ENCODE assay signal across 13 mouse cellular contexts in genomic region chr8:79828763-79829542, GRCm38 (mm10).
DNase-seq lines count a peak whose midpoint lies in the region; ATAC-seq and TF ChIP-seq lines count a peak whose summit lies in the region.
"Had no signal": no experiment of that assay in that cellular context is flagged by ENCODE, and none has a peak within 500 bp of the region (broad histone marks: within the 10 kb centered on the region; RNA-seq: fewer than 3 reads in every experiment).

No protein-coding gene starts in this region.

- 39% methylated on average over 8 of the region's 8 CpGs for WGBS in neural tube, embryonic 11.5 days
- 9% methylated on average over 8 of the region's 8 CpGs for WGBS in forebrain, embryonic 12.5 days
- WGBS in midbrain, embryonic 10.5 days = 16% methylated on average over 8 of the region's 8 CpGs
- WGBS in thymus, adult 2 months = 73% methylated on average over 8 of the region's 8 CpGs

- no peak overlapping the region for H3K9ac ChIP-seq in neural tube, embryonic 11.5 days (ENCODE audit: low read length)
- H3K9ac ChIP-seq in forebrain, embryonic 12.5 days = 0 out of 2 replicates have a peak overlapping the region, but pooled peaks have one; percentile 12
- H3K9ac ChIP-seq: liver, embryonic 14.5 days had no signal

- H3K4me3 ChIP-seq in neural tube, embryonic 11.5 days (ENCODE audit: low read depth, low read length) = no peak overlapping the region
- peak overlapping the region; percentile 13; the same call in 1 of the 2 replicates for H3K4me3 ChIP-seq in forebrain, embryonic 12.5 days (replicated peaks)
- peak overlapping the region; percentile 42 for H3K4me3 ChIP-seq in midbrain, embryonic 10.5 days
- no peak overlapping the region for H3K4me3 ChIP-seq in thymus, adult 2 months (ENCODE audit: control insufficient read depth, insufficient read depth, low read length)
- H3K4me3 ChIP-seq: erythroblast, embryonic 14.5 days had no signal

- H3K4me1 ChIP-seq in neural tube, embryonic 11.5 days (ENCODE audit: control insufficient read depth, insufficient read depth, low read length) = no peaks in the 10 kb centered on the region
- H3K4me1 ChIP-seq in forebrain, embryonic 12.5 days = peaks cover 12% of the 10 kb centered on the region
- peaks cover 26% of the 10 kb centered on the region for H3K4me1 ChIP-seq in midbrain, embryonic 10.5 days
- no peaks in the 10 kb centered on the region for H3K4me1 ChIP-seq in thymus, adult 2 months (replicated peaks; ENCODE audit: control insufficient read depth, insufficient read depth, low read length)

- TF ChIP-seq CTCF in thymus, adult 2 months (IDR thresholded peaks at IDR 0.05; ENCODE audit: borderline replicate concordance, control insufficient read depth, extremely low read depth, insufficient read depth, low read length, poor library complexity) = no peak

- H3K27ac ChIP-seq in neural tube, embryonic 11.5 days (ENCODE audit: low read depth, low read length) = no peak overlapping the region
- peak overlapping the region; percentile 54 for H3K27ac ChIP-seq in forebrain, embryonic 12.5 days
- peak overlapping the region; percentile 79 for H3K27ac ChIP-seq in midbrain, embryonic 10.5 days (replicated peaks)
- no peak overlapping the region for H3K27ac ChIP-seq in thymus, adult 2 months (ENCODE audit: control insufficient read depth, insufficient read depth, low read length)
- H3K27ac ChIP-seq: liver, embryonic 14.5 days had no signal

- TF ChIP-seq POLR2A in thymus, adult 2 months (IDR thresholded peaks at IDR 0.05; ENCODE audit: control insufficient read depth, extremely low read depth, insufficient read depth, low read length, poor library complexity) = no peak

- ATAC-seq in neural tube, embryonic 11.5 days (ENCODE audit: insufficient read depth, low FRiP score, low TSS enrichment) = peak; percentile 33; the same call in 1 of the 2 replicates
- peak; percentile 78 for ATAC-seq in forebrain, embryonic 12.5 days (ENCODE audit: low FRiP score)

- DNase-seq in neural tube, embryonic 11.5 days (ENCODE audit: low spot score) = no peak
- DNase-seq in neural tube, embryonic 10.5 days (ENCODE audit: extremely low spot score, low spot score) = no peak
- DNase-seq in midbrain, embryonic 10.5 days (ENCODE audit: low spot score) = peak; percentile 73
- no peak for DNase-seq in adipocyte (ENCODE audit: low spot score)
- no peak for DNase-seq in thymus, adult 2 months
- no peak for DNase-seq in ovary, postnatal 10 days (ENCODE audit: low spot score)
- DNase-seq: adrenal gland, adult 2 months; cerebellum, adult 11-12 months; kidney, postnatal 4 days; thymus, postnatal 4 days had no signal

- H3K36me3 ChIP-seq in neural tube, embryonic 11.5 days (ENCODE audit: control insufficient read depth, insufficient read depth, low read length) = no peaks in the 10 kb centered on the region
- H3K36me3 ChIP-seq in forebrain, embryonic 12.5 days (replicated peaks) = no peaks in the 10 kb centered on the region
- no peaks in the 10 kb centered on the region for H3K36me3 ChIP-seq in midbrain, embryonic 10.5 days
- H3K36me3 ChIP-seq in thymus, adult 2 months (ENCODE audit: control insufficient read depth, insufficient read depth, low read length) = no peaks in the 10 kb centered on the region

- no peaks in the 10 kb centered on the region for H3K9me3 ChIP-seq in neural tube, embryonic 11.5 days (ENCODE audit: control insufficient read depth, low read length)
- H3K9me3 ChIP-seq in forebrain, embryonic 12.5 days = no peaks in the 10 kb centered on the region
- H3K9me3 ChIP-seq in midbrain, embryonic 10.5 days (replicated peaks) = no peaks in the 10 kb centered on the region

- no peaks in the 10 kb centered on the region for H3K27me3 ChIP-seq in neural tube, embryonic 11.5 days (ENCODE audit: control insufficient read depth, insufficient read depth, low read length)
- H3K27me3 ChIP-seq in forebrain, embryonic 12.5 days = no peaks in the 10 kb centered on the region
- H3K27me3 ChIP-seq in midbrain, embryonic 10.5 days (ENCODE audit: low read depth, poor library complexity, severe bottlenecking) = peaks cover 77% of the 10 kb centered on the region
- no peaks in the 10 kb centered on the region for H3K27me3 ChIP-seq in thymus, adult 2 months (ENCODE audit: control insufficient read depth, insufficient read depth, low read length)

- peak overlapping the region; percentile 7; the same call in 1 of the 2 replicates for H3K4me2 ChIP-seq in neural tube, embryonic 11.5 days (ENCODE audit: low read depth)
- H3K4me2 ChIP-seq in forebrain, embryonic 12.5 days = peak overlapping the region; percentile 45

Comparison
In these comparisons a context has a peak if more than half of its experiments do, and no peak if none do; other contexts are left out.
1. H3K27ac ChIP-seq: peak in forebrain, embryonic 12.5 days (single experiment) and midbrain, embryonic 10.5 days (single experiment); none in neural tube, embryonic 11.5 days (single experiment) and thymus, adult 2 months (single experiment).
2. H3K4me3 ChIP-seq: peak in forebrain, embryonic 12.5 days (single experiment) and midbrain, embryonic 10.5 days (single experiment); none in neural tube, embryonic 11.5 days (single experiment) and thymus, adult 2 months (single experiment).